Comparison of ENCODE assay signal across 21 mouse cellular contexts in the genomic region with DNA sequence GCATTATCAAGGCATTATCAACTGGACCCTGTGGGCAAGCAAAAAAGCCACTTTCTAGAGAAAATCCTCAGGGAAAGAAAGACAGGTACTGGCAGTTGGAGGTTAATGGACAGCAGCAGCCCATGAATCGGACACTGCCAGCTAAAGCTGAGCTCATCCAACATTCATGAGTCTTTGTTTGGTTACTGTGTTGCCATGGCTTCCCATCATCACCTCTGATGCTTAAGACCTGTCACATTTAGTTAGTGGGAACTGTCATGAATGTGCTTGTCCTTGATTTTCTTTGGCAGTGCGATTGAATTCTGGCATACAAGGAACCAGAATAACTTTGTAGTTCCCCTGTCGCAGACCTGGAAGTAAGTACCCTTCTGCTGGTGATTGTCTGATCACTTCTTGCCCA.
DNase-seq lines count a peak whose midpoint lies in the region; ATAC-seq and TF ChIP-seq lines count a peak whose summit lies in the region.
"Had no signal": no experiment of that assay in that cellular context is flagged by ENCODE, and none has a peak within 500 bp of the region (broad histone marks: within the 10 kb centered on the region; RNA-seq: fewer than 3 reads in every experiment).

No protein-coding gene starts in this region.

- TF ChIP-seq CTCF in midbrain, postnatal 0 days (IDR thresholded peaks at IDR 0.05): no peak

- H3K36me3 ChIP-seq in hindbrain, embryonic 11.5 days (ENCODE audit: control insufficient read depth, insufficient read depth, low read length): no peaks in the 10 kb centered on the region
- H3K36me3 ChIP-seq in midbrain, postnatal 0 days (ENCODE audit: insufficient read depth, low read length): no peaks in the 10 kb centered on the region
- H3K36me3 ChIP-seq: embryonic facial prominence, embryonic 12.5 days; G1E; heart, embryonic 15.5 days; neural tube, embryonic 13.5 days had no signal

- H3K4me2 ChIP-seq in hindbrain, embryonic 11.5 days (replicated peaks; ENCODE audit: low read depth, low read length): no peak overlapping the region
- no peak overlapping the region for H3K4me2 ChIP-seq in midbrain, postnatal 0 days (ENCODE audit: low read depth, low read length, poor library complexity, severe bottlenecking)
- H3K4me2 ChIP-seq: embryonic facial prominence, embryonic 12.5 days; heart, embryonic 15.5 days; neural tube, embryonic 13.5 days had no signal

- WGBS in hindbrain, embryonic 11.5 days: 58% methylated on average over 3 of the region's 3 CpGs
- WGBS in midbrain, postnatal 0 days: 30% methylated on average over 3 of the region's 3 CpGs

- H3K4me1 ChIP-seq in hindbrain, embryonic 11.5 days (replicated peaks; ENCODE audit: control insufficient read depth, insufficient read depth, low read length): no peaks in the 10 kb centered on the region
- H3K4me1 ChIP-seq in midbrain, postnatal 0 days (ENCODE audit: insufficient read depth, low read length): no peaks in the 10 kb centered on the region
- H3K4me1 ChIP-seq: embryonic facial prominence, embryonic 12.5 days; heart, embryonic 15.5 days; neural tube, embryonic 13.5 days had no signal

- H3K27me3 ChIP-seq in hindbrain, embryonic 11.5 days (ENCODE audit: control insufficient read depth, insufficient read depth, low read length): no peaks in the 10 kb centered on the region
- H3K27me3 ChIP-seq in midbrain, postnatal 0 days (ENCODE audit: insufficient read depth, low read length): no peaks in the 10 kb centered on the region
- H3K27me3 ChIP-seq: embryonic facial prominence, embryonic 12.5 days; heart, embryonic 15.5 days; neural tube, embryonic 13.5 days had no signal

- H3K9ac ChIP-seq in hindbrain, embryonic 11.5 days (ENCODE audit: low read depth, low read length): no peak overlapping the region
- no peak overlapping the region for H3K9ac ChIP-seq in midbrain, postnatal 0 days (replicated peaks; ENCODE audit: low read length, poor library complexity, severe bottlenecking)
- H3K9ac ChIP-seq: embryonic facial prominence, embryonic 12.5 days; heart, embryonic 15.5 days; neural tube, embryonic 13.5 days had no signal

- peak; percentile 5 to 7 for DNase-seq in heart, postnatal 10 days
- DNase-seq in heart, adult 11 months: no peak
- DNase-seq in hindbrain, embryonic 11.5 days (ENCODE audit: low spot score): peak; percentile 17
- peak; percentile 11 for DNase-seq in mesoderm, embryonic 11.5 days (ENCODE audit: low read depth, low spot score)
- DNase-seq in midbrain, postnatal 0 days (ENCODE audit: low spot score): peak; percentile 60
- no peak for DNase-seq in frontal cortex, postnatal 36 days (ENCODE audit: low spot score in 2 of 2)
- DNase-seq in left cerebral cortex, adult 11 months (ENCODE audit: low spot score): no peak
- DNase-seq: cerebellum, adult 9-10 months; gastrocnemius, adult 2 months; heart, adult 2 months; kidney, adult 8-10 months; liver; lung, adult 18-20 months; lung, postnatal 4 days; right cerebral cortex, postnatal 25 days; thymus, postnatal 25 days had no signal

- no peak overlapping the region for H3K27ac ChIP-seq in hindbrain, embryonic 11.5 days (ENCODE audit: low read depth, low read length)
- H3K27ac ChIP-seq in midbrain, postnatal 0 days (ENCODE audit: low read depth, low read length): no peak overlapping the region
- H3K27ac ChIP-seq: embryonic facial prominence, embryonic 12.5 days; gastrocnemius, adult 2 months; heart, adult 2 months; heart, embryonic 15.5 days; neural tube, embryonic 13.5 days had no signal

- intact Hi-C loops in heart, postnatal 10 days (cut with DNase I): no loop called here

- H3K4me3 ChIP-seq in hindbrain, embryonic 11.5 days (ENCODE audit: low read depth, low read length): no peak overlapping the region
- no peak overlapping the region for H3K4me3 ChIP-seq in midbrain, postnatal 0 days (ENCODE audit: low read depth, low read length)
- H3K4me3 ChIP-seq: embryonic facial prominence, embryonic 12.5 days; gastrocnemius, adult 2 months; heart, adult 2 months; heart, embryonic 15.5 days; neural tube, embryonic 13.5 days had no signal

- peak; percentile 66; the same call in 1 of the 2 replicates for ATAC-seq in hindbrain, embryonic 11.5 days (ENCODE audit: low FRiP score)
- ATAC-seq in midbrain, postnatal 0 days (ENCODE audit: low FRiP score): no peak
- ATAC-seq: CD4-positive, CD25-positive, alpha-beta regulatory T cell, adult 4 months had no signal

- no peaks in the 10 kb centered on the region for H3K9me3 ChIP-seq in hindbrain, embryonic 11.5 days (ENCODE audit: control insufficient read depth, low read length)
- no peaks in the 10 kb centered on the region for H3K9me3 ChIP-seq in midbrain, postnatal 0 days (ENCODE audit: low read length)
- H3K9me3 ChIP-seq: embryonic facial prominence, embryonic 12.5 days; G1E; heart, embryonic 15.5 days; neural tube, embryonic 13.5 days had no signal

Comparison
In these comparisons a context has a peak if more than half of its experiments do, and no peak if none do; other contexts are left out.
1. DNase-seq: peak in heart, postnatal 10 days (2 of 2), hindbrain, embryonic 11.5 days (single experiment), mesoderm, embryonic 11.5 days (single experiment) and midbrain, postnatal 0 days (single experiment); none in heart, adult 11 months (single experiment), frontal cortex, postnatal 36 days (0 of 2) and left cerebral cortex, adult 11 months (single experiment).